Mouse (Mus musculus): Measurements from ENCODE around the gene Mypn. TPM values are rescaled to one million over a fixed set of nuclear protein-coding genes. Genes with fewer than 3 reads are reported as not detected.
A peak's percentile ranks its signal among the peaks of the same experiment; 100 is the strongest.

Mypn gene
- polyA plus RNA-seq, 1 experiment from 2014 or later: 14.4 TPM

DNA sequence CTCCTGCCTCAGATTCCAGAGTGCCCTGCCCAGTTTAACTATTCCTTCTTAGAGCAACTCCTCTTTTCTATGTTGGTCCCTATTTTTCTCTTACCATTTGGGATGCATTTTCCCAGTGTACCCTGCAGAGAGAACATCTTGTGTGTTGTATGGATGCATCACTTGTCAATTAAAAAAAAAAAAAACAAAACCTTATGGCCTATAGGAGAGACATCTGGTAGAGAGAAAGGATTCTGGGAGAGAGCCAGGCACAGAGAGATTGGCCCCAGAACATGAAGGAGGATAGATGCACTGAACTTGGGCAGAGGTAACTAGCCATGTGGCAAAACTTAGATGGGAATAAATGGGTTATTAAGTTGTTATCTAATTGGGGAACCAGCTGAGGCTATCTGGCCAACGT is 22.6 kb downstream of the Mypn start:
- no peak overlapping the region for H3K9ac ChIP-seq (ENCODE audit: low read length)
- H3K27me3 ChIP-seq (ENCODE audit: control insufficient read depth, insufficient read depth, low read length): no peaks in the 10 kb centered on the region
- H3K4me1 ChIP-seq (ENCODE audit: control insufficient read depth, insufficient read depth, low read length): peaks cover 3% of the 10 kb centered on the region; the same call in 1 of the 2 replicates
- no peak overlapping the region for H3K4me2 ChIP-seq (ENCODE audit: low read depth, low read length)
- no peaks in the 10 kb centered on the region for H3K36me3 ChIP-seq (ENCODE audit: control insufficient read depth, insufficient read depth)
- no peak overlapping the region for H3K27ac ChIP-seq (ENCODE audit: low read length)
- ATAC-seq (replicated peaks; ENCODE audit: extremely low read depth, insufficient read depth, low FRiP score): no peak
- WGBS: 63% methylated on average over 1 of the region's 1 CpGs
- H3K4me3 ChIP-seq (ENCODE audit: low read length): no peak overlapping the region
- no peaks in the 10 kb centered on the region for H3K9me3 ChIP-seq (replicated peaks; ENCODE audit: control insufficient read depth, low read length)

DNA sequence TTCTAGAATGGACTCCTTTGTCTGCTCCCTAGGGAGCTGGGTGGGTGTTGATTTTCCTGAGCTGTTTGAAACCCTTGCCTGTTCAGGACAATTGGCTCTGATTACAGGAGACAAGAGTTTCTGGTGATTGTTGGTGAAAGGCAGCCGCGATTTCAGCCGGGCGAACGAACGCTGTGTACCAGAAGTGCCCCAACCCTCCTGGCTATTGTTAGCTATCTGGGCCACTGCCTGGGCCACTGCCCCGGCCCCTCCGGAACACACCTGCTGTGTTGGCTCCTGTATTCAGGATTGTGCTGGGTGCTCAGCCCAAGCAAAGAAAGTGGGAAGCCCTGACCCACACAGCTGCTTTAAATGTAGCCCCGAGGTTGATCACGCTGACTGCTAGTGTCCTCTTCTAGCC is 24.2 kb downstream of the Mypn start:
- H3K4me3 ChIP-seq (ENCODE audit: low read length): no peak overlapping the region
- no peaks in the 10 kb centered on the region for H3K9me3 ChIP-seq (replicated peaks; ENCODE audit: control insufficient read depth, low read length)
- no peak overlapping the region for H3K27ac ChIP-seq (ENCODE audit: low read length)
- 47% methylated on average over 10 of the region's 10 CpGs for WGBS
- H3K27me3 ChIP-seq (ENCODE audit: control insufficient read depth, insufficient read depth, low read length): no peaks in the 10 kb centered on the region
- no peak overlapping the region for H3K4me2 ChIP-seq (ENCODE audit: low read depth, low read length)
- H3K4me1 ChIP-seq (ENCODE audit: control insufficient read depth, insufficient read depth, low read length): peaks cover 3% of the 10 kb centered on the region; the same call in 1 of the 2 replicates
- no peak for ATAC-seq (replicated peaks; ENCODE audit: extremely low read depth, insufficient read depth, low FRiP score)
- no peaks in the 10 kb centered on the region for H3K36me3 ChIP-seq (ENCODE audit: control insufficient read depth, insufficient read depth)
- H3K9ac ChIP-seq (ENCODE audit: low read length): no peak overlapping the region

DNA sequence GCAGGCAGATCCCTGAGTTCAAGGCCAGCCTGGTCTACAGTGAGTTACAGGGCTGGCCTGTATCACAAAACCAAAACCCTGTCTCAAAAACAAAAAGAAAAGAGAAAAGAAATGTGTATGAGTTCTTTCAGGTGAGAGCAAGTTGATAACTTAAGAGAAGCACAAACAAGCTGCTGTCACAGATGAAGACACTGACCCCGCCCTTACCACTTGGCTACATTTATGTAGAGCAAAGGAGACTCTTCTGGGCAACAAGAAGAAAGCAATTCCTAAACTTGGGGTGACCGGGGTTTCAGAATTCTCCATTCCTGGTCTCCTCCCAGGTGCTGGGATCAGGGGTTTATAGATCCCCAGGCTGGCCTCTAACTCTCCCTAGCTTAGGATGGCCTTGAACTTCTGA is 25.4 kb downstream of the Mypn start:
- Histone ChIP-seq H3K4me2 (ENCODE audit: low read depth, low read length) (no peak overlapping the region), H3K4me3 (ENCODE audit: low read length) (no peak overlapping the region), H3K36me3 (ENCODE audit: control insufficient read depth, insufficient read depth) (no peaks in the 10 kb centered on the region), H3K9ac (ENCODE audit: low read length) (no peak overlapping the region), H3K27me3 (ENCODE audit: control insufficient read depth, insufficient read depth, low read length) (no peaks in the 10 kb centered on the region), H3K4me1 (ENCODE audit: control insufficient read depth, insufficient read depth, low read length) (peaks cover 3% of the 10 kb centered on the region; the same call in 1 of the 2 replicates), H3K9me3 (replicated peaks; ENCODE audit: control insufficient read depth, low read length) (no peaks in the 10 kb centered on the region), H3K27ac (ENCODE audit: low read length) (no peak overlapping the region)
- ATAC-seq (replicated peaks; ENCODE audit: extremely low read depth, insufficient read depth, low FRiP score): no peak
- 94% methylated on average over 2 of the region's 2 CpGs for WGBS

DNA sequence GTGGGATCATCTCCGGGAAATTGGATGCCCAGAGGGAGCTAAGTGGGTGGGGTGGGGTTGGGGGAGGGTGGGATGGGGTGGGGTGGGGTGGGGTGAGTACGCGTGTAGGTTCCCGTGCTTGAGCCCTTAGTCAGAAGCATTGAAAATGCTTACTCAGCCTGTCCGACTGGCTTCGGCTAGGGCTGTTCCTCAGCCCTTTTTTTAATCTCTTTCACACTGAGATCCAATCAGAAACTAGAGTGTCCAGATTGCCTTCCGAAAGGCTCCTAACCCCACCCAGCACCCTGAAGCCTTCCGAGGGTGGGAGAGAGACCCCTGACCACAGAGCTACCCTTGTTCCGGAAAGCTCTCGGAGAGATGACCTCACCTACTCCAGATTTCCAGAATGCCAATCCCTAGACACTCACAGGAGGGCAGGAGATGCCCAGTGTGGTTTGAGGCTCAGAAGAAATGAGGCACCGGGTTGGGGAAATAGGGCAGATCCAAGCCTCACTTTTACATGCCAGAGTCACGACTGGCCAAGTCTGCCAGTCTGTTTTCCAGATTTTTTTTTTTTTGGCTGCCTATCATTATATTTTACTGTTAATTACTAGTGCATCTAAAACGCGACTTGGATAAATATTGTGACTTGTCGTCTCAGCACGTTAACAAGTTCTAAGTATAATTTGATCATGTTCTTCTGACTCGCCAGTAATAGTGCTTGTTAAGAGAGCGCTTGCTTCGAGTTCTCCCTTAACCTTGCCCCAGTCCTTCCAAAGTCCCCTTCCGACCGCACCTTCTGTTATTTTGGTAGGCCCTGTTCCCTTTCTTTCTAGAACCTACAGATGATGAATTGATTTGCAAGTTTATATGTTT is 26.2 kb downstream of the Mypn start:
- Histone ChIP-seq H3K27me3 (ENCODE audit: control insufficient read depth, insufficient read depth, low read length) (no peaks in the 10 kb centered on the region), H3K4me2 (ENCODE audit: low read depth, low read length) (peak overlapping the region; percentile 23; the same call in 1 of the 2 replicates), H3K9me3 (replicated peaks; ENCODE audit: control insufficient read depth, low read length) (no peaks in the 10 kb centered on the region), H3K4me1 (ENCODE audit: control insufficient read depth, insufficient read depth, low read length) (peaks cover 3% of the 10 kb centered on the region; the same call in 1 of the 2 replicates), H3K4me3 (ENCODE audit: low read length) (no peak overlapping the region), H3K27ac (ENCODE audit: low read length) (no peak overlapping the region), H3K9ac (ENCODE audit: low read length) (no peak overlapping the region), H3K36me3 (ENCODE audit: control insufficient read depth, insufficient read depth) (no peaks in the 10 kb centered on the region)
- 73% methylated on average over 21 of the region's 21 CpGs for WGBS
- no peak for ATAC-seq (replicated peaks; ENCODE audit: extremely low read depth, insufficient read depth, low FRiP score)

DNA sequence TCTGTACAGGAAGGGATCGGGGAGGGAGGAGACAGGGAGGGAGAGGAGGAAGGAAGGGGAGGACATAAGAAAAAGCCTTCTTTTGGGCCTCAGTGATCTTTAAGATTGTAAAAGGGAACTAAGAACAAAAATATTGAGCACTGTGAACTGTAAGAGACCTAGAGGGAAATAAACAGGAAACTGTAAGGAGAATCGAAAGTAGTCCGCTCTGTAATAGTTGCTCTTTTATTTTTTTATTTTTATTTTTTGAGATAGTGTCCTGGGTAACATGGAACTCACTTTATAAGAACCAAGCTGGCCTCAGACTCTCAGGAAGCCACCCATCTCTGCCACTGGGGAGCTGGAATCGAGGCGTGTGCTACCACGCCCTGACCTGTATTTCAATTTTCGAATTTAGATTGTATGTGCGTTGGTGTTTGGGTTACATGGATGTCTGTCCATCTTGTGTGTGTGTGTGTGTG is 27.3 kb downstream of the Mypn start:
- no peak overlapping the region for H3K4me3 ChIP-seq (ENCODE audit: low read length)
- peaks cover 3% of the 10 kb centered on the region; the same call in 1 of the 2 replicates for H3K4me1 ChIP-seq (ENCODE audit: control insufficient read depth, insufficient read depth, low read length)
- WGBS: 86% methylated on average over 8 of the region's 8 CpGs
- no peak overlapping the region for H3K9ac ChIP-seq (ENCODE audit: low read length)
- no peaks in the 10 kb centered on the region for H3K36me3 ChIP-seq (ENCODE audit: control insufficient read depth, insufficient read depth)
- H3K4me2 ChIP-seq (ENCODE audit: low read depth, low read length): no peak overlapping the region
- no peak overlapping the region for H3K27ac ChIP-seq (ENCODE audit: low read length)
- H3K27me3 ChIP-seq (ENCODE audit: control insufficient read depth, insufficient read depth, low read length): no peaks in the 10 kb centered on the region
- no peak for ATAC-seq (replicated peaks; ENCODE audit: extremely low read depth, insufficient read depth, low FRiP score)
- no peaks in the 10 kb centered on the region for H3K9me3 ChIP-seq (replicated peaks; ENCODE audit: control insufficient read depth, low read length)

DNA sequence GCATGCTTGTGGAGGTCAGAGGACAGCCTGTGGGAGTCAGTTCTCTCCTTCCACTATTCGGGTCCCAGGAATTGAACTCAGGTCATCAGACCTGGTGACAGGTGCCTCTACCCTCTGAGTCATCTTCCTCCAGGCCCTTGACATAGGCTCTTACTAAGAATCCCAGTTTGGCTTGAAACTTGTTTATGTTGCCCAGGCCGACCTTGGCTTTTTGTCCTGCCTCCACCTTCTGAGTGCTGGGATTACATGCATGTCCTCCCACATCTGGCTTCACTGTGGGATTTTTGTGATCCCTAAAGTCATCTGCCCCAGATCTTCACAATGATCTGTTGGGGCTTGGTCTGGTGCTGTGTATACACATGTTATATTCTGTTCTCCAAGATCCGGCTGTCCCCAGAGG is 31.7 kb downstream of the Mypn start:
- Histone ChIP-seq H3K27ac (ENCODE audit: low read length) (no peak overlapping the region), H3K9me3 (replicated peaks; ENCODE audit: control insufficient read depth, low read length) (no peaks in the 10 kb centered on the region), H3K4me1 (ENCODE audit: control insufficient read depth, insufficient read depth, low read length) (no peaks in the 10 kb centered on the region), H3K9ac (ENCODE audit: low read length) (no peak overlapping the region), H3K4me3 (ENCODE audit: low read length) (no peak overlapping the region), H3K36me3 (ENCODE audit: control insufficient read depth, insufficient read depth) (no peaks in the 10 kb centered on the region), H3K4me2 (ENCODE audit: low read depth, low read length) (no peak overlapping the region), H3K27me3 (ENCODE audit: control insufficient read depth, insufficient read depth, low read length) (no peaks in the 10 kb centered on the region)
- ATAC-seq (replicated peaks; ENCODE audit: extremely low read depth, insufficient read depth, low FRiP score): no peak
- 79% methylated on average over 3 of the region's 3 CpGs for WGBS

DNA sequence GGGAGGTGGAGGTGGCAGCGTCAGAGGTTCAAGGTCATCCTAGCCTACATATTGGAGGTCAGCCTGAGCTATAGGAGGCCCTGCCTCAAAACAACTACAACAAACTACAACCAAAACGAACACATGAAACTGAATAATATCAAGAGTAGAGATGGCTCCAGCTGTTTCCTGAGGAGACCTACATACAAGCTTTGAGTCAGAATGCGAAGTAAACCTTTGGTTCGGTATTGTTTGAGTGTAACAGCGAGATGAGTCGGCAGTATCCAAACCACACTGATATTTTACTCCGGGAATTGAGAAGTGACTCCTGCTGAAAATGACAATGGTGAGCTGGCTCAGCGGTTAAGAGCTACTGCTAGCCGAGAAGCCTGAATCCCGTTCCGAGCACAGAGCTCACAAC is 34.2 kb downstream of the Mypn start:
- H3K27ac ChIP-seq (ENCODE audit: low read length): no peak overlapping the region
- H3K36me3 ChIP-seq (ENCODE audit: control insufficient read depth, insufficient read depth): no peaks in the 10 kb centered on the region
- no peaks in the 10 kb centered on the region for H3K9me3 ChIP-seq (replicated peaks; ENCODE audit: control insufficient read depth, low read length)
- no peaks in the 10 kb centered on the region for H3K4me1 ChIP-seq (ENCODE audit: control insufficient read depth, insufficient read depth, low read length)
- no peak overlapping the region for H3K4me2 ChIP-seq (ENCODE audit: low read depth, low read length)
- no peak overlapping the region for H3K9ac ChIP-seq (ENCODE audit: low read length)
- H3K27me3 ChIP-seq (ENCODE audit: control insufficient read depth, insufficient read depth, low read length): no peaks in the 10 kb centered on the region
- no peak overlapping the region for H3K4me3 ChIP-seq (ENCODE audit: low read length)
- WGBS: 90% methylated on average over 11 of the region's 11 CpGs
- no peak for ATAC-seq (replicated peaks; ENCODE audit: extremely low read depth, insufficient read depth, low FRiP score)

DNA sequence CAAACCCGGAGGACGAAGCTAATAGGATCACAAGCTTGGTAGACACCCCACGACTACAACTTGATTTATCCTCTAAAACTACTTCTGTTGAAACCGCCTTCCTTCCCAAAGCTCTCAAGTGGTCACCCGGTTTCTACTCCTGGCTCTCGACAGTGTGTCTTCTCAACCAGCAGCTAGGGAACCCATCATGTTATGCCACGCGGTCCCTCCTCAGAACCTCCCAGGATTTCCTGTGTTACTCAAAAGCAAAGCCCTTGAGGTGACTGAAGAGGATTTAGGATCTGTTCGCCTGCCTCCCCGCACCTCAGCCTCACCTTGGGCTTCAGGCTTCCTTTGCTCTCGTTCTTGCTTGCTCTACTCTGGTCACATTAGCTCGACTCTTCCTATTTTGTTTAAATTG is 35.6 kb downstream of the Mypn start:
- Histone ChIP-seq H3K9ac (ENCODE audit: low read length) (no peak overlapping the region), H3K4me2 (ENCODE audit: low read depth, low read length) (no peak overlapping the region), H3K27me3 (ENCODE audit: control insufficient read depth, insufficient read depth, low read length) (no peaks in the 10 kb centered on the region), H3K9me3 (replicated peaks; ENCODE audit: control insufficient read depth, low read length) (no peaks in the 10 kb centered on the region), H3K4me1 (ENCODE audit: control insufficient read depth, insufficient read depth, low read length) (no peaks in the 10 kb centered on the region), H3K27ac (ENCODE audit: low read length) (no peak overlapping the region), H3K4me3 (ENCODE audit: low read length) (no peak overlapping the region), H3K36me3 (ENCODE audit: control insufficient read depth, insufficient read depth) (0 out of 2 replicates have a peak, but pooled peaks cover 3% of the 10 kb centered on the region)
- 88% methylated on average over 12 of the region's 12 CpGs for WGBS
- no peak for ATAC-seq (replicated peaks; ENCODE audit: extremely low read depth, insufficient read depth, low FRiP score)

DNA sequence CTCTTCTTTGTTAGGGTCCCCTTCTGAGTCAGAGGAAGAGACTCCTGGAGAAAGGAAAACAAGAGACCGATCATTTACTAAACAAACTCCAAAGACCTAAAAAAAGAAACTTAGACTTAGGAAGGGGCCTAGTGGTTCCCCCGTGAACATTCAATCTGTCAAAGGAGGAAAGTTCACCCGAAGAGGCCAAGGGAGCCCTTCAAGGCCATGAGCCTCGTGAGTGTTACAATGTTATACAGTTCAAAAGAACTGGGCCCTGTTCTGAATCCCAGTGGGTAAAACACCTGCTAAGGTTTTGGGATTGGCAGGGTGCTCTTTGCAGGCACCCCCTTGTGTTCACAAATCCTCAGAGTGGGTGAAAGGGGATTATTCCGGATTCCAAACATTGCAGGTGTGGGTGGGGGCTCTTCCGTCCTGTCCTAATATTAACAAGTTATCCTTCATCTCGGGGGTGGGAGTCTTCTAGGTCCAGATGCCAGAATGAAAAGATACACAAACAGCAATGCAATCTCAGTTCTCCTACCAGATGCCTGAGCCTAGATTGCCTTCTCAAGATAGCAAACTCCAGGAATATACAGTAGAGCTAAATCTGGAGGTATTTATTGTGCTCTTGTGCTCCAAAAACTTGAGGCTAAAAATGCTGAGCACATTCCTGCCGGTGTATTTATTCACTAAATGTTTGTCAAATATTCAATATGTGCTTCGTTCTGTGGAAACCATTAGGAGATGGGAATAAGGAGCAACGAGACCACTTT is 36.3 kb downstream of the Mypn start:
- no peak overlapping the region for H3K4me3 ChIP-seq (ENCODE audit: low read length)
- no peak for ATAC-seq (replicated peaks; ENCODE audit: extremely low read depth, insufficient read depth, low FRiP score)
- no peaks in the 10 kb centered on the region for H3K4me1 ChIP-seq (ENCODE audit: control insufficient read depth, insufficient read depth, low read length)
- no peaks in the 10 kb centered on the region for H3K9me3 ChIP-seq (replicated peaks; ENCODE audit: control insufficient read depth, low read length)
- no peaks in the 10 kb centered on the region for H3K27me3 ChIP-seq (ENCODE audit: control insufficient read depth, insufficient read depth, low read length)
- WGBS: 81% methylated on average over 10 of the region's 10 CpGs
- H3K27ac ChIP-seq (ENCODE audit: low read length): no peak overlapping the region
- H3K36me3 ChIP-seq (ENCODE audit: control insufficient read depth, insufficient read depth): 0 out of 2 replicates have a peak, but pooled peaks cover 3% of the 10 kb centered on the region
- no peak overlapping the region for H3K4me2 ChIP-seq (ENCODE audit: low read depth, low read length)
- no peak overlapping the region for H3K9ac ChIP-seq (ENCODE audit: low read length)
